Mouse (Mus musculus): ENCODE results near the gene Pea15a. TPM values are rescaled to one million over a fixed set of nuclear protein-coding genes. Genes with fewer than 3 reads are reported as not detected.

Pea15a gene
- polyA plus RNA-seq, 1 experiment = 33.5 TPM

GRCm38 (mm10) chr1:172240945-172241708 lies 34.5 kb upstream of the Pea15a start:
- Histone ChIP-seq H3K27ac (ENCODE audit: insufficient read depth, low read length) (no peak overlapping the region), H3K4me3 (ENCODE audit: extremely low read depth, insufficient read depth, insufficient read length) (no peak overlapping the region)

GRCm38 (mm10) chr1:172229215-172229614 lies 22.6 kb upstream of the Pea15a start:
- TF ChIP-seq CTCF (IDR thresholded peaks at IDR 0.05; ENCODE audit: extremely low read depth, insufficient read depth, insufficient read length, insufficient replicate concordance) (no peak), POLR2A (IDR thresholded peaks at IDR 0.05; ENCODE audit: low read depth, low read length) (no peak)
- DNase-seq (ENCODE audit: low read depth in 1 of 2, low spot score in 2 of 2) = no peak
- Histone ChIP-seq H3K27me3 (ENCODE audit: control insufficient read depth, insufficient read depth, low read length) (no peaks in the 10 kb centered on the region), H3K4me1 (ENCODE audit: control insufficient read depth, insufficient read depth, insufficient read length) (no peaks in the 10 kb centered on the region), H3K27ac (ENCODE audit: insufficient read depth, low read length) (no peak overlapping the region), H3K36me3 (ENCODE audit: control insufficient read depth, insufficient read depth, low read length) (no peaks in the 10 kb centered on the region), H3K4me3 (ENCODE audit: extremely low read depth, insufficient read depth, insufficient read length) (no peak overlapping the region)
- 88% methylated on average over 1 of the region's 1 CpGs for WGBS

More at GRCm38 (mm10) chr1:172240945-172241708, 34.5 kb upstream of the Pea15a start:
- Histone ChIP-seq H3K4me1 (ENCODE audit: control insufficient read depth, insufficient read depth, insufficient read length) (no peaks in the 10 kb centered on the region), H3K36me3 (ENCODE audit: control insufficient read depth, insufficient read depth, low read length) (no peaks in the 10 kb centered on the region), H3K27me3 (ENCODE audit: control insufficient read depth, insufficient read depth, low read length) (no peaks in the 10 kb centered on the region)
- DNase-seq (ENCODE audit: low read depth in 1 of 2, low spot score in 2 of 2) = no peak
- TF ChIP-seq CTCF (IDR thresholded peaks at IDR 0.05; ENCODE audit: extremely low read depth, insufficient read depth, insufficient read length, insufficient replicate concordance) = no peak
- TF ChIP-seq POLR2A (IDR thresholded peaks at IDR 0.05; ENCODE audit: low read depth, low read length) = no peak
- 26% methylated on average over 6 of the region's 6 CpGs for WGBS

GRCm38 (mm10) chr1:172228209-172228608 lies 21.6 kb upstream of the Pea15a start:
- Histone ChIP-seq H3K27me3 (ENCODE audit: control insufficient read depth, insufficient read depth, low read length) (no peaks in the 10 kb centered on the region), H3K36me3 (ENCODE audit: control insufficient read depth, insufficient read depth, low read length) (no peaks in the 10 kb centered on the region), H3K4me3 (ENCODE audit: extremely low read depth, insufficient read depth, insufficient read length) (no peak overlapping the region), H3K27ac (ENCODE audit: insufficient read depth, low read length) (no peak overlapping the region), H3K4me1 (ENCODE audit: control insufficient read depth, insufficient read depth, insufficient read length) (no peaks in the 10 kb centered on the region)
- TF ChIP-seq CTCF (IDR thresholded peaks at IDR 0.05; ENCODE audit: extremely low read depth, insufficient read depth, insufficient read length, insufficient replicate concordance) (no peak), POLR2A (IDR thresholded peaks at IDR 0.05; ENCODE audit: low read depth, low read length) (no peak)
- WGBS = 91% methylated on average over 2 of the region's 2 CpGs
- DNase-seq (ENCODE audit: low read depth in 1 of 2, low spot score in 2 of 2) = no peak

- Histone ChIP-seq H3K4me3 (ENCODE audit: extremely low read depth, insufficient read depth, insufficient read length) (no peak overlapping the region), H3K27ac (ENCODE audit: insufficient read depth, low read length) (no peak overlapping the region), H3K4me1 (ENCODE audit: control insufficient read depth, insufficient read depth, insufficient read length) (peaks cover 3% of the 10 kb centered on the region; the same call in 1 of the 2 replicates), H3K36me3 (ENCODE audit: control insufficient read depth, insufficient read depth, low read length) (no peaks in the 10 kb centered on the region), H3K27me3 (ENCODE audit: control insufficient read depth, insufficient read depth, low read length) (no peaks in the 10 kb centered on the region)
- DNase-seq (ENCODE audit: low read depth in 1 of 2, low spot score in 2 of 2) = no peak
- TF ChIP-seq CTCF (IDR thresholded peaks at IDR 0.05; ENCODE audit: extremely low read depth, insufficient read depth, insufficient read length, insufficient replicate concordance) (no peak), POLR2A (IDR thresholded peaks at IDR 0.05; ENCODE audit: low read depth, low read length) (no peak)
- 85% methylated on average over 11 of the region's 11 CpGs for WGBS
These were observed 14.9 kb upstream of the Pea15a start for GRCm38 (mm10) chr1:172221297-172222063.

GRCm38 (mm10) chr1:172220414-172220813 lies 13.8 kb upstream of the Pea15a start:
- WGBS = 76% methylated on average over 10 of the region's 10 CpGs

GRCm38 (mm10) chr1:172219451-172220406 lies 13.1 kb upstream of the Pea15a start, which contains the start of gene Casq1:
Gene Casq1, minus strand, starts transcription at chr1:172219868.
- no peaks in the 10 kb centered on the region for H3K36me3 ChIP-seq (ENCODE audit: control insufficient read depth, insufficient read depth, low read length)
- TF ChIP-seq POLR2A (IDR thresholded peaks at IDR 0.05; ENCODE audit: low read depth, low read length) (no peak), CTCF (IDR thresholded peaks at IDR 0.05; ENCODE audit: extremely low read depth, insufficient read depth, insufficient read length, insufficient replicate concordance) (no peak)
- no peak within 1 kb of the TSS for H3K4me3 ChIP-seq (ENCODE audit: extremely low read depth, insufficient read depth, insufficient read length)
- 93% methylated on average over 19 of the region's 19 CpGs for WGBS
- peaks cover 3% of the 10 kb centered on the region; the same call in 1 of the 2 replicates for H3K4me1 ChIP-seq (ENCODE audit: control insufficient read depth, insufficient read depth, insufficient read length)
- 0 out of 2 replicates have a peak within 1 kb of the TSS, but pooled peaks have one; percentile 48 for H3K27ac ChIP-seq (ENCODE audit: insufficient read depth, low read length)
- no peaks in the 10 kb centered on the region for H3K27me3 ChIP-seq (ENCODE audit: control insufficient read depth, insufficient read depth, low read length)
- DNase-seq (ENCODE audit: low read depth in 1 of 2, low spot score in 2 of 2) = no peak

More at GRCm38 (mm10) chr1:172220414-172220813, 13.8 kb upstream of the Pea15a start:
- H3K4me1 ChIP-seq (ENCODE audit: control insufficient read depth, insufficient read depth, insufficient read length) = peaks cover 3% of the 10 kb centered on the region; the same call in 1 of the 2 replicates
- H3K27ac ChIP-seq (ENCODE audit: insufficient read depth, low read length) = 0 out of 2 replicates have a peak overlapping the region, but pooled peaks have one; percentile 48
- H3K36me3 ChIP-seq (ENCODE audit: control insufficient read depth, insufficient read depth, low read length) = no peaks in the 10 kb centered on the region
- TF ChIP-seq CTCF (IDR thresholded peaks at IDR 0.05; ENCODE audit: extremely low read depth, insufficient read depth, insufficient read length, insufficient replicate concordance) (no peak), POLR2A (IDR thresholded peaks at IDR 0.05; ENCODE audit: low read depth, low read length) (no peak)
- DNase-seq (ENCODE audit: low read depth in 1 of 2, low spot score in 2 of 2) = no peak
- no peaks in the 10 kb centered on the region for H3K27me3 ChIP-seq (ENCODE audit: control insufficient read depth, insufficient read depth, low read length)
- H3K4me3 ChIP-seq (ENCODE audit: extremely low read depth, insufficient read depth, insufficient read length) = no peak overlapping the region

All from spleen, adult 2 months (tissue).